Mouse (Mus musculus) forebrain, postnatal 0 days (tissue): ENCODE measurements around the gene Gpalpp1. TPM values are rescaled to one million over a fixed set of nuclear protein-coding genes. Genes with fewer than 3 reads are reported as not detected.

ENCODE experiments used
- ATAC-seq: fragments of 200-750 bp; cut with Nextera tagmentation; 2 replicates; pipeline ENCODE4 v1.8.0; 2017; ENCODE audit warnings: mild to moderate bottlenecking, moderate library complexity
- DNase-seq: peaks from one replicate; pipeline ENCODE4 v3.0.0-alpha.2; 2015
- H3K27ac ChIP-seq: fragments of 300-500 bp; sonication (generic); 2 replicates; pipeline ENCODE4 v1.5.1; 2014; ENCODE audit warnings: low read depth, mild to moderate bottlenecking, antibody characterized with exemption, low read length, moderate library complexity, mixed read lengths
- H3K27me3 ChIP-seq: fragments of 300-500 bp; sonication (generic); 2 replicates; pipeline ENCODE4 v1.6.1; 2014; ENCODE audit warnings: mild to moderate bottlenecking, low read length, mixed read lengths; ENCODE audit not compliant: insufficient read depth
- H3K36me3 ChIP-seq: fragments of 300-500 bp; sonication (generic); 2 replicates; pipeline ENCODE4 v1.6.1; 2014; ENCODE audit warnings: mild to moderate bottlenecking, moderate library complexity; ENCODE audit not compliant: insufficient read depth
- H3K4me1 ChIP-seq: fragments of 300-500 bp; sonication (generic); 2 replicates; pipeline ENCODE4 v1.6.1; 2014; ENCODE audit warnings: antibody characterized with exemption; ENCODE audit not compliant: insufficient read depth
- H3K4me2 ChIP-seq: fragments of 300-500 bp; sonication (generic); 2 replicates; pipeline ENCODE4 v1.6.1; 2014; ENCODE audit warnings: low read depth, mild to moderate bottlenecking, moderate library complexity
- H3K4me3 ChIP-seq: fragments of 300-500 bp; sonication (generic); 2 replicates; pipeline ENCODE4 v1.5.1; 2014; ENCODE audit warnings: low read depth, low read length, mixed read lengths
- H3K9ac ChIP-seq: fragments of 300-500 bp; sonication (generic); 2 replicates; pipeline ENCODE4 v1.6.1; 2014; ENCODE audit warnings: mild to moderate bottlenecking
- H3K9me3 ChIP-seq: fragments of 300-500 bp; sonication (generic); 2 replicates; pipeline ENCODE4 v1.6.1; 2016; ENCODE audit warnings: low read length
- CTCF ChIP-seq: sonication (generic); IDR thresholded peaks from 2 replicates; pipeline ENCODE4 v1.5.1; 2016; ENCODE audit warnings: antibody characterized with exemption, control low read depth, low read depth
- WGBS: fragments of 180-500 bp; shearing (Covaris S2); extraction: QIAGEN DNeasy Blood & Tissue Kit; methylation state at CpG from one replicate; pipeline ENCODE4 v1.1.7; 2014; 5-methylcytosine and 5-hydroxymethylcytosine counted together
- polyA plus RNA-seq: library from polyadenylated mRNA; unstranded; fragments of >200 nt; fragmentation: Nextera tagmentation; extraction: Ambion mirVana; gene quantifications from 2 replicates; pipeline ENCODE4 v1.2.1, GENCODE M21; 2015
- total RNA-seq: library from RNA; depleted of rRNA; stranded (reverse); fragments of >200 nt; gene quantifications from 2 replicates; pipeline ENCODE4 v1.2.3, GENCODE M21; 2014; rRNA removed

Gene Gpalpp1
- total RNA-seq (24.6 and 25.0 TPM in 2 replicates), polyA plus RNA-seq (6.8 and 9.3 TPM in 2 replicates)

GRCm38 (mm10) chr14:76110396-76111221, at the start of gene Gpalpp1, which contains the start of gene Nufip1:
Gene Gpalpp1 (minus strand): TSS chr14:76110760.
Gene Nufip1 (plus strand): TSS chr14:76110891.
- H3K27ac ChIP-seq, result peak within 1 kb of the TSS; percentile 86
- no peaks in the 10 kb centered on the region for H3K9me3 ChIP-seq
- peak within 1 kb of the TSS; percentile 84 for H3K4me3 ChIP-seq
- peaks cover 13% of the 10 kb centered on the region; the same call in 1 of the 2 replicates for H3K4me1 ChIP-seq
- 1% methylated on average over 68 of the region's 69 CpGs for WGBS
- H3K4me2 ChIP-seq, result peak within 1 kb of the TSS; percentile 80
- DNase-seq (peak; percentile 97), ATAC-seq (peak; percentile 99)
- H3K9ac ChIP-seq, result peak within 1 kb of the TSS; percentile 65
- peaks cover 18% of the 10 kb centered on the region for H3K36me3 ChIP-seq
- no peaks in the 10 kb centered on the region for H3K27me3 ChIP-seq
- peak; percentile 47 for TF ChIP-seq CTCF

GRCm38 (mm10) chr14:76158192-76158785, 47.7 kb upstream of the Gpalpp1 start:
- Histone ChIP-seq H3K36me3 (no peaks in the 10 kb centered on the region), H3K9ac (no peak overlapping the region), H3K9me3 (no peaks in the 10 kb centered on the region), H3K27ac (no peak overlapping the region), H3K4me2 (no peak overlapping the region), H3K4me3 (no peak overlapping the region), H3K4me1 (no peaks in the 10 kb centered on the region), H3K27me3 (no peaks in the 10 kb centered on the region)
- TF ChIP-seq CTCF, result no peak
- ATAC-seq (no peak), DNase-seq (no peak)
- 43% methylated on average over 5 of the region's 5 CpGs for WGBS

GRCm38 (mm10) chr14:76153828-76154227, 43.3 kb upstream of the Gpalpp1 start:
- Histone ChIP-seq H3K9me3 (no peaks in the 10 kb centered on the region), H3K36me3 (no peaks in the 10 kb centered on the region), H3K9ac (no peak overlapping the region), H3K27ac (no peak overlapping the region), H3K4me3 (no peak overlapping the region; the same call in 1 of the 2 replicates), H3K4me1 (no peaks in the 10 kb centered on the region; the same call in 1 of the 2 replicates), H3K4me2 (peak overlapping the region; percentile 58), H3K27me3 (no peaks in the 10 kb centered on the region)
- no peak for DNase-seq
- no peak for ATAC-seq
- no peak for TF ChIP-seq CTCF
- 25% methylated on average over 6 of the region's 6 CpGs for WGBS

- WGBS, result 5% methylated on average over 24 of the region's 24 CpGs
- Histone ChIP-seq H3K9me3 (no peaks in the 10 kb centered on the region), H3K4me1 (no peaks in the 10 kb centered on the region; the same call in 1 of the 2 replicates), H3K9ac (peak overlapping the region; percentile 45), H3K36me3 (no peaks in the 10 kb centered on the region), H3K4me3 (peak overlapping the region; percentile 90), H3K27me3 (no peaks in the 10 kb centered on the region), H3K4me2 (peak overlapping the region; percentile 58), H3K27ac (peak overlapping the region; percentile 98)
- DNase-seq (no peak), ATAC-seq (peak; percentile 63)
- TF ChIP-seq CTCF, result no peak
Observed at GRCm38 (mm10) chr14:76153003-76153675, 42.6 kb upstream of the Gpalpp1 start.

- Histone ChIP-seq H3K27me3 (no peaks in the 10 kb centered on the region), H3K4me3 (peak overlapping the region; percentile 90), H3K4me1 (no peaks in the 10 kb centered on the region; the same call in 1 of the 2 replicates), H3K9me3 (no peaks in the 10 kb centered on the region), H3K4me2 (peak overlapping the region; percentile 58), H3K36me3 (no peaks in the 10 kb centered on the region), H3K9ac (peak overlapping the region; percentile 88), H3K27ac (peak overlapping the region; percentile 98)
- 1% methylated on average over 41 of the region's 41 CpGs for WGBS
- peak; percentile 99 for DNase-seq
- TF ChIP-seq CTCF, result peak; percentile 64
- peak; percentile 95 for ATAC-seq
Observed at GRCm38 (mm10) chr14:76152162-76153002, 41.8 kb upstream of the Gpalpp1 start.

- TF ChIP-seq CTCF, result no peak
- no peak for DNase-seq
- Histone ChIP-seq H3K9me3 (no peaks in the 10 kb centered on the region), H3K9ac (peak overlapping the region; percentile 88), H3K27me3 (no peaks in the 10 kb centered on the region), H3K27ac (peak overlapping the region; percentile 98), H3K36me3 (no peaks in the 10 kb centered on the region), H3K4me3 (peak overlapping the region; percentile 90), H3K4me2 (peak overlapping the region; percentile 58), H3K4me1 (no peaks in the 10 kb centered on the region; the same call in 1 of the 2 replicates)
- WGBS, result under 1% methylated on average over 10 of the region's 10 CpGs
- ATAC-seq, result no peak
Observed at GRCm38 (mm10) chr14:76151820-76152161, 41.2 kb upstream of the Gpalpp1 start.
